Mouse (Mus musculus): ENCODE data around the gene Actr3b.
"Not testable (repeated sequence)": the region's sequence is repeated elsewhere in the genome, so short reads cannot be mapped to it uniquely, and the experiment has no call there.

Actr3b gene

DNA sequence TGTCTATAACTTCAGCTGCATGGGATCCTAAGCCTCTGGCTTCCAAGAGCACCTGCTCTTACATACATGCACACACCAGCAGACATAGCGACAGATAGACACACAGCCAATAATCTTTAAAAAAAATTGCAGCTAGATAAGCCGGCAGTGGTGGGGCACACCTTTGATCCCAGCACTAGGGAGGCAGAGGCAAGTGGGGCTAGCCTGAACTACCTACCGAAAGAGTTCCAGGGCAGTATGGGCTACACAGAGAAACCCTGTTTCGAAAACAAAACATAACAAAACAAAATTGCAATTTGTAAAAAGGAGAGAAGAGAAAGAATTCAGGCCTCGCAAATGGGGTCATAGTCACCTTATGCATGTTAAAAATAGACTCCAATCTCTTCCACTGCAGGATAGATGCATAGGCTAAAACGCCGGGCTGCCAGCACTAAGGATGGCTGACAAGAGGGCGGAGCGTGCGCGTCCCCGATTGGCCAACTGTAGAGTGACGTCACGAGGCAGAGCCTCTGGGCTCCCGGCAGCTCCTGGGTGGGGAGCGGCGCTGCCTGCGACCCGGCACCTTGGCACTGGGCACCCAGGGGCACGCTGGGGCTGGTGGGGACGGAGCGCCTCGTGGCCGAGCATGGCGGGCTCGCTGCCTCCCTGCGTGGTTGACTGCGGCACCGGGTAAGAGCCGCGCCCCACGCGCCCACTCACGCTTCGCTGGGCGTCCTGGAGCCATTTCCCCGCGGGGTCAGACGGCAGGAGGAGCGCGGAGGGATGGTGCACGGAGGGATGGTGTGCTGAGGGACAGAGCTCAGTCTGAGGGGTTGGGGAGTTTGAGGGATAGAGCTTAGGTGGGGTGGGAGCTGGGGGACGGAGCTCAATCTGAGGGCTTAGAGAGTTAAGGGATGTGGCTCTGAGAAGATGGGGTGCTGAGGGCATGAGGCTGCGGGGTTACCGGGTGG, at the start of gene Actr3b:
Gene Actr3b (plus strand): TSS at position 538 of the 950 bp plus-strand sequence.
- DNase-seq (ENCODE audit: extremely low read depth, low read depth, low spot score): no peak

DNA sequence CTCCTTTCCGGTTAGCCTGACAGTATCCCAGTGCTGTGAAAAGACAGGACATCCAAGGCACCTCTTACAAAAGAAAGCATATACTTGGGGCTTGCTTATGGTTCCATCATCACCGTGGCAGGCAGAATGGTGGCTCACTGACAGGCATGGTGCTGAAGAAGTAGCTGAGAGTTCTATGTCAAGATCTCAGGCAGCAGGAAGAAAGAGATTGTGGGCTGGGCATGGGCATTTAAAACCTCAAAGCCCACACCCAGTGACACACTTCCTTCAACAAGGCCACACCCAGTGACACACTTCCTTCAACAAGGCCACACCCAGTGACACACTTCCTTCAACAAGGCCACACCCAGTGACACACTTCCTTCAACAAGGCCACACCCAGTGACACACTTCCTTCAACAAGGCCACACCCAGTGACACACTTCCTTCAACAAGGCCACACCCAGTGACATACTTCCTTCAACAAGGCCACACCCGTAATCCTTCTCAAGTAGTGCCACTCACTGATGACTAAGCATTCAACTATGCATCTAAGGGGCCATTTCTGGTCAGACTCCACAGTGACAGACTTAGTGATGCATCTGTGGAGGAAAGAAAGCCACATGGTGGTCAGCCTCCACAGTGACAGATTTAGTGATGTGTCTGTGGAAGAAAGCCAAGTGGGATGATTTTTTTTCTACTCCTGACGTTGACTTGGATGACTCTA, 46.6 kb upstream of the Actr3b start:
- DNase-seq (ENCODE audit: extremely low read depth, low read depth, low spot score): not testable (repeated sequence)

DNA sequence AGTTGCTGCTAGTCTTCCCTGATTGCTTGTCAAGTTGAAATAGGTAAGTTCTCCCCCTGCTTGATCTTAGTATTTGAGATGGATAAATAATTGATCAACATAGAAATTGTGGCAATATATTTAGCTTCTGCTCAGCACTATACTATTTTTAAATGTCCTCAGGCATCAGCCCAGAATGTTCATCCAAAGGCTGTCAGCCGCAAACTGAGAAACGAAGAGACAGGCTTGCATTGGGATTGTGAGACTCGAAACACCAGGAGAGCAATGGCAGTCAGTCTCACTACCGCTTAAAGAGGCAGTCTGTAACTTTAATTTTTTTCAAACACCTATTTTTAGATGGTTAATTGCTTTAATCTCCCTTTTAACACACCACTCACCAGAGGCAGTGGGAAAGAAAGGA, 40.4 kb upstream of the Actr3b start:
- DNase-seq (ENCODE audit: extremely low read depth, low read depth, low spot score): no peak

DNA sequence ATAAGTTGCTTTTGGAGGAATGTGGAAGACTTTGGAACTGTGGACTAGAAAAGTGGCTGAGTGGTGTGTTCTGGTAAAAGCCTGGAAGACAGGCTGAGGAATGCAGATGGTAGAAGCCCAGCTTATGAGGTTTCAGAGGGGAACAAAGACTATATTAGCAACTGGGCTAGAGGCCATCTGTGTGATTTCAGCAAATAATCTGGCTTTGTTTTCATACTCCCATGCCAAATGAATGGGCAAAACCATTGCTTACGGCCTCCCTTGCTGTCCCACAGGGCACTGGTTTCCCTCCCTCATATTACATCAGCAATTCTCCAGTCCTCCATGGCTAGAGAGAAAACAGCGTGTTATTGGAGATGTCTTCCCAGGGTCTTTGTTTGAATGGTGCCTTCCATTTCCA, 36.8 kb upstream of the Actr3b start:
- no peak for DNase-seq (ENCODE audit: extremely low read depth, low read depth, low spot score)

DNA sequence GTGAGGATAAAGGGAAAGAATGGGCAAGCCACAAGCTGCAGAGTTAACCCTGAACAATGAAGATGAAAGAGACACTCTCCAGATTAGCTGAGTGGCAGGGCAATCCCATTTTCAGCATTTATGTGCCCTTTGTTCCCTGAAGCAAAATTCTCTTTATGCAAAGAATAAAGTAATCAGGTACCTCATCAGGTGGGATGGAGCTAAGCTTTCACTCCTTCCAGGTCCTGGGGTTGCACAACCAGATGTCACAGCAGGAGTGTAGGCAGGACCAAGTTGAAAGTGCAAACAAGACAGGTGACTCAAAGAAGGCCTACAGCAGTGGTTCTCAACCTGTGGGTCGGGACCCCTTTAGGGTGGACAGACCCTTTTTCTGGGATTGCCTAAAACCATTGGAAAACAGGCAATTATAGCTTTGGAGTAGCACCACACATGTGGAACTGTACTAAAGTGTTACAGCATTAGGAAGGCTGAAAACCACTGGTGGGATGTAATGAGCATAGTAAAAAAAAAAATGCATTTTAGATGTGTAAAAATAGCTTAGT, 35.6 kb upstream of the Actr3b start:
- DNase-seq (ENCODE audit: extremely low read depth, low read depth, low spot score): peak; percentile 55

DNA sequence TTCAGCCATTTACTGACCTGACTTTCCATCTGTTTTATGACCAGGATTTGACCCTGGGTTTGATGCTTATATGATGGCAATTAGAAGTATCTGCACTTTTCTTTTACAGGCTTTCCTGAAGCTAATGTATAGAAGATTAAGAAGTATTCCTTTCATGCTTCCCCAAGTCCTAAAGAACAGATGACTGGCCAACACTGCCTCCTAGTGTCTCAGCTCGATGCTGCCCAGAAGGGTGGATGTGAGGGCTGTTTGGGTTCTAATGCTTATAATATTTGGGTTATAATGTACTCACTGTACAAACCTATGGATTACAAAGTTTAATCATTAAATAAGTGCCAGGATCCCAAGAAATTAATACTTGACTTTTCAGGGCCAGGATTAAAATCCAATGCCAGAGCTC, 25.5 kb upstream of the Actr3b start:
- no peak for DNase-seq (ENCODE audit: extremely low read depth, low read depth, low spot score)

DNA sequence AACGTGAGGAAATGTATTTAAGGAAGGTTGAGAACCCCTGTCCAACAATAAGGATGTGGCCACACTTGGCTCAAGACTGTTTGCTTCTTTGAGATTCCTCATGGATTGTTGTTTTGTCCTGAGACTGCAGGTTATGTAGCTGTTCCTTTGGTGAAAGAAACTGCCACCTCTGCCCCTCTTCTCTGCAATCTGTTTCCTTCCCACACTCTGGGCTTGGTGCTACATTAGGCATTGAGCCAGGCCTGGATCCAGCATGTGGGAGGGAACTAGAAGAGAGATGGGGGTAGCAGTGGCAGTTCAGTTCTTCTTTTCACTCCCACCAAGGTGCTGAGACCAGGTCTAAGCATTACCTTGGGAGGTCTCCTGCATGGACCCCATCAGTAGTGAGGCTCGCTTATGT, 23.9 kb upstream of the Actr3b start:
- DNase-seq (ENCODE audit: extremely low read depth, low read depth, low spot score): no peak

DNA sequence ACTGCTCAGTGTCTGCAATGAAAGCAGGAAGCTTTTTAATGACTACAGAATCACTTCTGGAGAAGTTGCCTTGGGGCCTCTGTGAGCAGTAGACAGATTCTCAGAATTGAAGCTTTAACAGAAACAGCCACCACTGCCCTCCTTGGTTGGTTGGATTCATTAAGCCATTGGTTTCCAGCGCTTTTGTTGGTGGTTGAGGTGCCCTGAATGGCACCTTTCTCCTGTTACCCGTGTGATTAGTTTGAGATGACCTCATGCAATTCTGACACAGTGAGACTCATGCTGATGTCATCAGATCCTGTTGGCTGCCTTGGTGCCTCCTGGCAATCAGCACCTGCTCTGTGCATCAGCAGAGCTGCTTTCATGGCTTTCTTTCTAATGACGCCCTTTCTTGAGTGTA, 21.3 kb upstream of the Actr3b start:
- DNase-seq (ENCODE audit: extremely low read depth, low read depth, low spot score): no peak

DNA sequence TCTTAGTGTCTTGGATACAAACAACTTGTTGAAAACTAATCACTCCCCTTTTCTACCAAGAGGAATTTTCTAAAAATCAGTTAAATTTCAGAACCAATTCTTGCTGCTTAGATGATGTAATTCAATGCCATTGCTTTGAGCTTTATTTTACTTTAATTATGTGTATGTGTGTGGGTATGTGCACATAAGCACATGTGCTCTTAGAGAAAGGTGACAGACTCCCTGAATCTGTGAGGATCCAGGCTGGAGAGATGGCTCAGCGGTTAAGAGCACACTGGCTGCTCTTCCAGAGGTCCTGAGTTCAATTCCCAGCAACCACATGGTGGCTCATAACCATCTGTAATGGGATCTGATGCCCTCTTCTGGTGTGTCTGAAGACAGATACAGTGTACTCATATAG, 20.9 kb upstream of the Actr3b start:
- DNase-seq (ENCODE audit: extremely low read depth, low read depth, low spot score): not testable (repeated sequence)

DNA sequence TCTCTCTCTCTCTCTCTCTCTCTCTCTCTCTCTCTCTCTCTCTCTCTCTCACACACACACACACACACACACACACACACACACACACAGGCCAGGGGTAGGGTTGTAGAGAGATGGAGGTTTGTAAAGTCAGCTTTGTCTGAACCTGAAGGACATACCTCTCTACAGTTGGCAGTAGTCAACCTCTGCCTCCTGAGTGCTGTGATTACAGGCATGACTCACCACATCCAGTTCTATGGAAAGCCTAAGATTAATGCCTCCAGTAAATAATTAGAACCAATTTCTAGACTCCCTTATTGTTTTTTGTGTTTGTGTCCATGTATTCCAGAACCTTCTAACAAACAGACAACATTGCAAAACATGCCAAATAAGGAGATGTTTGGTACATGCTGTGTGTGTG, 11.9 kb upstream of the Actr3b start:
- DNase-seq (ENCODE audit: extremely low read depth, low read depth, low spot score): no peak

DNA sequence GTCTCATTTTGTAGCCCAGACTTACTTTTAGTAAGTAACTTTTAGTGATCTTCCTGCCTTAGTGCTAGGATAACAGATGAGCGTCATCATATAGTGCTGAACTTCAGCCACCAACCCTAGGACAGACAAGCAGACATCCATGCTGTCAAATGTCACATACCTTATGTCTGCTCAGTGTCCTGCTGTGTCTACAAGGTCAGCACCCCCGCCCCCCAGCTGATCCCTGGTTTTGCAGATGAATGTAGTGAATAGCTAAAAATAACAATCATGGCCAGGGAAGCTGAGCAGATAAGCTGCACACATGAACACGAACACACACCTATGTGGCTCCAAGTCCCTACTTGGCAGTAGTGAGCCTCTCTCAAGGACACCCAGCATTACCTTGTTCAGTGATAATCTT, 11.2 kb upstream of the Actr3b start:
- no peak for DNase-seq (ENCODE audit: extremely low read depth, low read depth, low spot score)

DNA sequence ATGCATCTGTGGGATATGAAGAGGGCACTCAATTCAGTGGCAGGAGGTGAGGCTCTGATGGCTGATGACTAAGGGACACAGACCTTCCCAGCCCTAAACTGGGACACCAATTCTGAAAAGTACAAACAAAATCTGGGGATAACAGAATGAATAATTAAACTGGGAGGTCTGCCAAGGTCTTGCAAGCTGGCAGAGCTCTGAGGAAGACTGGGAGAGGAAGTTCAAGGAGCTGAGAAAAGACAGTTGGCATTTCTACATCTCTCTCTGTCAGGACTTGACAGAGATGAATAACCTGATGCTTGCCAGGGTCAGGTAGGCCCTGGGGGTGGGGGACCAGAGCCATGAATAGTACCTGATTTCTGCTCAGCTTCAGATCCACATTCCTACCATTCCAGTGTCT, 8.2 kb upstream of the Actr3b start:
- peak; percentile 72 for DNase-seq (ENCODE audit: extremely low read depth, low read depth, low spot score)

DNA sequence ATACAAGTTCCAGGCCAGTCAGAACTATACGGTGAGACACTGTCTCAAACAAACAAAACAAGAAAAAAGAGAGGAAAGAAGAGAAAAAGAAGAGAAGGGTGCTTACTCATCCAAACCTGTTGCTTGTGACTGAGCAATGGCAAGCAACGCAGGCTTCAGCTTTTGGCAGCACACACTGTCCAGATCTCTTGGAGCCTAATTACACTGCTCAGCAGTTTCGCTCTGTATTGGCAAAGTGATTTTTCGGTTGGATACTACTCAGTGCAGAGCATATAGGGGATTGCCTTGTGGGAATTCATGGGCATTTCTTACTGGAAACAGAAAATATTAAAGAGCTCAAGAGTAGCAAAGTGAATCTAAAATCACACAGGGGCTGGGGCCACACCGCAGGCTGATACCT, 6.9 kb upstream of the Actr3b start:
- peak; percentile 42 for DNase-seq (ENCODE audit: extremely low read depth, low read depth, low spot score)

DNA sequence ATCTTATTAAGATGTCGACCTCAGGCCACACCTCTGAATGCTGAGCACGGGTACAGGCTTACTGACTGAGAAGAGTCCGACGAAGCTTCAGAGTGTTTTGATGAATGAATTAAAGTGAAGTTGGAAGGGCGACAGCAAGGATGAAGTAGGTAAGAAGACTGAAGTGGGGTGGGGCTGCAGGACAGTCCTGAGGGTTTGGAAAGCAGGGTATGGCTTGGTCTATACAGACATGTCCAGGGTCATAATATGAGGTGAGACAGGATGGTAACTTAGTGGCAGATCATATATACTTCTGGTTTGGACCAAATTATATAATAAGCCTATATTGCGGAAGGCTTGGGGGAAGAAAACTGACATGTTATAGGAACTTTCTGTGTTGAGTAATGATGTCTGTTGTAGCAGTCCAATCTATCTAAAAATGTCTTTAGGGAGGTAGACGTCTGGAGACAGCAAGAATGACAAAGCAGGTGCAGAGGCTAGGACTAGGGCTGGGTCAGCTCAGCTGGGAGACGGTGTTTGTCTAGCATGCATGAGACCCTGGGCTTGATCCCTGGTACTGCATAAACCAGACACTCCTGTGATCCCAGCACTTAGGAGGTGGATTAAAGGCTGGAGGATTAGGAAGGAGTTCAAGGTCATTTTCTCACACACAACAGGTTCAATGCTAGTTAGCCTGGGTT, 6.1 kb upstream of the Actr3b start:
- DNase-seq (ENCODE audit: extremely low read depth, low read depth, low spot score): no peak

DNA sequence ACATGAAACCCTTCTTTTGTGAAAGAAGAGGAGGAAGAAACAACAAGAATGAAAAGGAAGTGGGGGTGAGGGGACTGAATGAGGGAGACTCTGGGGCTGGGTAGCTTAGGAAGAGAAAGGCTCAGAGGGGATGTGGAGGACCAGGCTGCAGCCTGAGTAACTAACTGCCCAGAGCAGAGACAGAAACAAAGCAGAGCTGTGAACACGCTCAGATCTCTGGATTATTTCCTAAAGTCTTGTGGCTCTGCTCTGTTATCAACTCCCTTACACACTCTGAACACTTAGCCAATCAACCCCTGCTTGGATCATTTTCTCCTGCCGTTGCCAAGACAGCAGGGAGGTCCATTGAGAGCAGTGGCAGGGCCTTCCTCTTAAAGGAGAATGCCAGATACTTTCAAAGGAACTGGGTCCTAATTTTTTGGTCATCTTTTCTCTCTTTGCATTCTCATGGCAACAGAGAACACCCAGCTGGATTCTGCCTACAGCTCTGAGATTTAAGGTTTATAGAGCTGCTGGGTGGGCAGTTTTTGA, 5.5 kb upstream of the Actr3b start:
- DNase-seq (ENCODE audit: extremely low read depth, low read depth, low spot score): no peak

DNA sequence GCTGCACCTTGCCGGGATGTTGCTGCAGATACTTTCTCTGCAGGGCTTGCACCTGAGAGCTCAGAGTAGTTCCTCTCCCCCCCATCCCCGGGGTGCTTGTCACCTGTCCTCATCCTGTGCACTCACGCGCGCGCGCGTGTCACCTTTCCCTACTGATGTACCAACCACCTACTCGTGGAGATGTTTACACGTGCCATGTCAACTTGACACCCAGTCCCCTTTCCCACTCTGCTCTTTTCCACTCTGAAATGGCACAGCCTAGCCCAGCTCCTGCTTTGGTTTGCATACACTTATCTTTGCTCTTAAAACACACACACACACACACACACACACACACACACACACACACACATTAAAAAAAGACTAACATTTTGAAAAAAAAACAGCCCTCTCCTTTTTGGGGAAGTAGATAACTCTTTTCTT, 624 bp downstream of the Actr3b start:
- no peak for DNase-seq (ENCODE audit: extremely low read depth, low read depth, low spot score)

DNA sequence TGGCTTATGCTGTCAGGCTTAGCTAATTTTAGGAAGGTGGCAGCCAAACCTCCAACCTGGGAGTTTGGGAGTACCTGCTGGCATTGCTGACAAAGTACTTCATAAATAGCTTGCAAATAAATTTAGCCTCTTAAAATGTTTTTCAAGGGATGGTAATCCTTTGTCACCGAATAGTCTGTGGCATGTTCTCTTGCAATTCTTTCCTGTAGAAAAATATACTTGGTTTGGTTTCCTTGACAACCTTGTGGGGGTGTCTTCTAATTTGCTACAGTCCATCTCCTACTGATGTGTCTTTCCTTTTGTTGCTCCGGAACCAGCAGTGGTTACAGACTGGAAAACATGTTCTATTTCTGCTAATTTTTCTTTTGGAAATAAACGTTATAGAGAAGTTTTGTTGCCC, 1.1 kb downstream of the Actr3b start:
- no peak for DNase-seq (ENCODE audit: extremely low read depth, low read depth, low spot score)

DNA sequence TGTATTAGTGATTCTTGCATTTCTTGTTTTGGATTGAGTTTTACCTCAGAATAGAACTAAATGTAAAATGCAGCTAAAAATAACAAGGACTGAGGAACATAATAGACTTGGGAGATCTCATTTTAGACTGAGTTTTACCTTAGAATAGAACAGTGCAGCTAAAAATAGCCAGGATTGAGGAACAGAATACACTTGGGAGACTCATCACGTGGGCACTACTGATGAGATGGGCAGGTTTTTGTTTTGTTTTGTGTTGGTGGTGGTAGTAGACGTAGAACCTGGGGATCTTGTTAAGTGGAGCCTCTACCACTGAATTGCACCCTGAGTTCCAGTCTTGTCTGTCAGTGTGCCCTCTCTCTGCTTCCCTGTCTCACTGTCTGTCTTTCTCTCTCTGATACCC, 2.1 kb downstream of the Actr3b start:
- DNase-seq (ENCODE audit: extremely low read depth, low read depth, low spot score): no peak

DNA sequence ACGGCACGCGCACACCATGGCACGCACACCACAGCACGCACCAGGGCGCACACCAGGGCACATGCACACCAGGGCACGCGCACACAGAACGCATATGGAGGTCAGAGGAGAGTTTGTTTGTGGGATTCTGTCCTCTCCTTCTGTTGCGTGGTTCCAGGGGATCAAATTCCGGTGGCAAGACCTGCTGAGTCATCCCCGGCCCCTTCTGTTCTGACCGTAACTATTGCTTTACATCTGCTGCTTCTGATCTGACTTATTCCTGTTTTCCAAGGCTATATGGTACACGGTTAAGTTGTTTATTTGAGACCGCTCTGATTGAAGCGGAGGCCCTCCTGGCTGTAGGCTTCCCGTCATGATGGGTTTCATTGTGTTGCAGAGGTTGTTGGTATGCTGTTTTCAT, 9.2 kb downstream of the Actr3b start:
- DNase-seq (ENCODE audit: extremely low read depth, low read depth, low spot score): no peak

DNA sequence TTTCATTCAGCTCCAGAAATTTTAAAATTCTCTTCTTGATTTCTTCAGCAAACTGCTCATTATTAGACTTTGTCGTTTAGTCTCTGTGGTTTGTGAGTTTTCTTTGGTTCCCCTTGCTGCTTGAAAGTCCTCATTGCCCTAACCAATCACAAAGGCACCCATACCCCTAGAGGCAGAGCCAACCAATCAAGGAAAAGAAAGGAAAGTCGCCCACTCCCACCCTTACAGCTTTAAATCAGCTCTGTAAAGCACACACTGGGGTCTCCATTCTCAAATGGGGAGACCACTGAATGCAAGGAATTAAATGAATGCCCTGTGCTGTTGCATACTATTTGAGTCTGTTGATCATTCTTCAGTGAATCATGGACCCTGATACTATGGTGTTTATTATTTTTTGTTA, 9.6 kb downstream of the Actr3b start:
- no peak for DNase-seq (ENCODE audit: extremely low read depth, low read depth, low spot score)

DNA sequence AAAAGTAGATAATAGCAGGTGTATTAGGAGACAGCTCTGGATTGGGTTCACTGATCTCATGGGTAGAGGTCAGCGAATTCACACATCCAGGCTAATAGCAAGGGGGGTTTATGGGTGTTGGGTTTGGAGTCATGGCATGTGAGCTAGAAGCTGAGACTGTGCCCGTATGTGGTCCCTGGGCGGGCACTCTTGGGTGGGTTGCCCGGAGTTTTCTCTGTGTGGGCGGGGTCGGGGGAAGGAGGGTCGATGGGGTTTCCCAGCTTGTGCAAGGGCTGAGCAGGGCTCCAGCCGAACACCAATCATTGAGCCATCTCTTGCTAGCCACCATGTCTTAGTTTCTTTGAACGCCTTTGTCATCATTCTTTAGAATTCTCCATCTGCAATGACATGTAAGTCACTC, 12.7 kb downstream of the Actr3b start:
- no peak for DNase-seq (ENCODE audit: extremely low read depth, low read depth, low spot score)

Measured in fat pad, adult 2 months (tissue).